Mouse (Mus musculus): ENCODE results near the gene Abca13. TPM values are rescaled to one million over a fixed set of nuclear protein-coding genes. Genes with fewer than 3 reads are reported as not detected.

The Abca13 gene
- polyA plus RNA-seq, 1 experiment from 2014 or later, result 0.15 TPM

DNA sequence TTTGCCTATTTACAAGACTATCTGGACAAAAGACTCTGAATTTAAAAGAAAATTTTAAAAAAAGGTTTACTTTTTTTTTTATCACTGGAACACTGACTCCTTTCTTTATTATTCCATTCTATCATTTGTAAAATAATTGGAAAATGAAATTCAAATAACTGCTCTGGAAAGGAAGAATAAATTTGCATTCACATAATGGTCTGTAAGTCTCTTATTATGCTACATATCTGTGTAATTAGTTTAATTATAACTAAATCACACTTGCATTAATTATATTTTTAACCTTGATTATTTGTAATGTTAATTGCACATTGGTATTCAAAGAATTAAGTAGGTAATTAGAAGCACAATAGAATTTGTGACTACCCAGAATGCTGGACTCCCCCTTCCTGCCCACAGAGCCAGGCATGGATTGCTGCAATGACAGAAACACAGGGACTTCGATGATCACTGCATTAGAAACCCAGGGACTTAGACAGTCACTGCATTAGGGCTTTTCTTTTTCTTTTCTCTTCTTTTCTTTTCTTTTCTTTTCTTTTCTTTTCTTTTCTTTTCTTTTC lies 400.1 kb downstream of the Abca13 start:
- WGBS, result 83% methylated on average over 1 of the region's 1 CpGs
- Histone ChIP-seq H3K27ac (ENCODE audit: low read length) (no peak overlapping the region), H3K4me1 (ENCODE audit: control insufficient read depth, insufficient read depth, low read length) (no peaks in the 10 kb centered on the region), H3K27me3 (ENCODE audit: control insufficient read depth, insufficient read depth, low read length) (no peaks in the 10 kb centered on the region), H3K4me2 (ENCODE audit: low read depth, low read length) (no peak overlapping the region), H3K9ac (ENCODE audit: low read length) (no peak overlapping the region), H3K9me3 (replicated peaks; ENCODE audit: control insufficient read depth, low read length) (no peaks in the 10 kb centered on the region), H3K4me3 (replicated peaks; ENCODE audit: low read length) (no peak overlapping the region), H3K36me3 (ENCODE audit: control insufficient read depth, insufficient read depth, low read length) (no peaks in the 10 kb centered on the region)
- ATAC-seq (ENCODE audit: insufficient read depth, low FRiP score), result no peak

GRCm38 (mm10) chr11:9597299-9597698 lies 405.6 kb downstream of the Abca13 start:
- Histone ChIP-seq H3K4me3 (replicated peaks; ENCODE audit: low read length) (no peak overlapping the region), H3K9ac (ENCODE audit: low read length) (no peak overlapping the region), H3K27me3 (ENCODE audit: control insufficient read depth, insufficient read depth, low read length) (no peaks in the 10 kb centered on the region), H3K4me2 (ENCODE audit: low read depth, low read length) (no peak overlapping the region), H3K9me3 (replicated peaks; ENCODE audit: control insufficient read depth, low read length) (no peaks in the 10 kb centered on the region), H3K27ac (ENCODE audit: low read length) (no peak overlapping the region), H3K36me3 (ENCODE audit: control insufficient read depth, insufficient read depth, low read length) (no peaks in the 10 kb centered on the region), H3K4me1 (ENCODE audit: control insufficient read depth, insufficient read depth, low read length) (no peaks in the 10 kb centered on the region)
- no peak for ATAC-seq (ENCODE audit: insufficient read depth, low FRiP score)
- 44% methylated on average over 2 of the region's 2 CpGs for WGBS

DNA sequence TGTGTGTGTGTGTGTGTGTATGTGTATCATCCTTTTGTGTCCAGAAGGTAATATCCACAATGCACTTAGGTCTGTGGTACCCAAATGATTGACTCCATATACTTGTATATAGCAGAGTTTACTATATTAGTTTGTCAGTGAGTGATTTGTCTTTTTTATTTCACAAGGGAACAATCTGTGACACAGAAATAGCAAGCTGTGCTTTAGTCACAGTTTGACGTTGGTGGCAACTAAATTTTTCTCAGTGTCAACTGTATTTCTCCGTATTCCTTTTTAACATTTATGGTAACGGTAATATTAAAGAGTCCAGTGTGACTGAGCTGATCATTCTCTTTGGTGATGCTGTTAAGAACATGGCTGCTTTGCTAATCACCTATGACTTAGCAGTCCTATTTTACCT lies 409.4 kb downstream of the Abca13 start:
- no peak for ATAC-seq (ENCODE audit: insufficient read depth, low FRiP score)
- H3K9me3 ChIP-seq (replicated peaks; ENCODE audit: control insufficient read depth, low read length), result no peaks in the 10 kb centered on the region
- 88% methylated on average over 3 of the region's 3 CpGs for WGBS
- no peak overlapping the region for H3K4me3 ChIP-seq (replicated peaks; ENCODE audit: low read length)
- H3K27ac ChIP-seq (ENCODE audit: low read length), result no peak overlapping the region
- H3K27me3 ChIP-seq (ENCODE audit: control insufficient read depth, insufficient read depth, low read length), result no peaks in the 10 kb centered on the region
- H3K36me3 ChIP-seq (ENCODE audit: control insufficient read depth, insufficient read depth, low read length), result no peaks in the 10 kb centered on the region
- no peaks in the 10 kb centered on the region for H3K4me1 ChIP-seq (ENCODE audit: control insufficient read depth, insufficient read depth, low read length)
- H3K9ac ChIP-seq (ENCODE audit: low read length), result no peak overlapping the region
- H3K4me2 ChIP-seq (ENCODE audit: low read depth, low read length), result no peak overlapping the region

DNA sequence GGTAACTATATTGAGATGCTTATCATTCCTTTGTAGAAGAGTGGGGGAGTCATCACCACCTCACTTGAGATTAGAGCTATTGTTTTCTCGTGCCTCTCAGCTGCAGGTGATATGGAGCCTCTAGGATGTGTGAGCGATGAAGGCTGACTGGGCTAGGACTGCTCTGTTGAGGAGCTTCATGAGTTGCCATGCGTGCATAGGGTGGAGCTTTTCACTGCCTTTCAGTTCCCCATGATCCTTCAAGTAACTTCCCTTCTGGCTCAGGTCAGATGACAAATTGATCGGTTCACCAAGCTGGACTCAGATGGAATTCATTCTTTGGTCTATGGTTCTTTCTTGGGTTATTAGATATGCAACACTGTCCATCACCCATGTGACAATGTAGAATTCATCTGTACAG lies 410.4 kb downstream of the Abca13 start:
- no peak overlapping the region for H3K4me3 ChIP-seq (replicated peaks; ENCODE audit: low read length)
- H3K9me3 ChIP-seq (replicated peaks; ENCODE audit: control insufficient read depth, low read length), result no peaks in the 10 kb centered on the region
- no peak overlapping the region for H3K4me2 ChIP-seq (ENCODE audit: low read depth, low read length)
- WGBS, result 77% methylated on average over 4 of the region's 4 CpGs
- ATAC-seq (ENCODE audit: insufficient read depth, low FRiP score), result no peak
- H3K36me3 ChIP-seq (ENCODE audit: control insufficient read depth, insufficient read depth, low read length), result no peaks in the 10 kb centered on the region
- no peak overlapping the region for H3K9ac ChIP-seq (ENCODE audit: low read length)
- no peak overlapping the region for H3K27ac ChIP-seq (ENCODE audit: low read length)
- no peaks in the 10 kb centered on the region for H3K27me3 ChIP-seq (ENCODE audit: control insufficient read depth, insufficient read depth, low read length)
- H3K4me1 ChIP-seq (ENCODE audit: control insufficient read depth, insufficient read depth, low read length), result no peaks in the 10 kb centered on the region

- Histone ChIP-seq H3K27ac (ENCODE audit: low read length) (no peak overlapping the region), H3K4me2 (ENCODE audit: low read depth, low read length) (no peak overlapping the region), H3K4me3 (replicated peaks; ENCODE audit: low read length) (no peak overlapping the region), H3K36me3 (ENCODE audit: control insufficient read depth, insufficient read depth, low read length) (no peaks in the 10 kb centered on the region), H3K9me3 (replicated peaks; ENCODE audit: control insufficient read depth, low read length) (no peaks in the 10 kb centered on the region), H3K9ac (ENCODE audit: low read length) (no peak overlapping the region), H3K4me1 (ENCODE audit: control insufficient read depth, insufficient read depth, low read length) (no peaks in the 10 kb centered on the region), H3K27me3 (ENCODE audit: control insufficient read depth, insufficient read depth, low read length) (no peaks in the 10 kb centered on the region)
- ATAC-seq (ENCODE audit: insufficient read depth, low FRiP score), result no peak
These were observed 416.5 kb downstream of the Abca13 start for GRCm38 (mm10) chr11:9608249-9608648.

DNA sequence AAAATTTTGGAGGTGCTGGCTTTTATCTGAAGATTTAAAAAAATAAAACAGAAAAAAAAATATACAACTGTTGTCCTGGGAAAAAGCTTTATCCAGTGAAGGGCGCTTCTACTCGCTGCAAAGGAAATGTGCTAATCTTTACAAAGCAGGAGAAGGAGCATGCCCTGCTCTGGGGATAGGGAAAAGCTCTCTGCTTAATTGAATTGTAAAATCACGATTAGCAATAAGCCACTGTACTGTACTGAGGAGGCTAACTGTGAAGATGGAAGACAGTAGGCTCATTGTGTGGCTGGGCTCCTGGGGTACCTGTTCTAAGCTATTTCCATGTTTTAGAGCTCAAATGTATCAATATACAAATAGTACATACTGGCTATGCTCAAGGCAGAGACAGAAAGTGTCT lies 417.3 kb downstream of the Abca13 start:
- Histone ChIP-seq H3K9me3 (replicated peaks; ENCODE audit: control insufficient read depth, low read length) (no peaks in the 10 kb centered on the region), H3K27ac (ENCODE audit: low read length) (no peak overlapping the region), H3K9ac (ENCODE audit: low read length) (no peak overlapping the region), H3K27me3 (ENCODE audit: control insufficient read depth, insufficient read depth, low read length) (no peaks in the 10 kb centered on the region), H3K4me2 (ENCODE audit: low read depth, low read length) (no peak overlapping the region), H3K36me3 (ENCODE audit: control insufficient read depth, insufficient read depth, low read length) (no peaks in the 10 kb centered on the region), H3K4me3 (replicated peaks; ENCODE audit: low read length) (no peak overlapping the region), H3K4me1 (ENCODE audit: control insufficient read depth, insufficient read depth, low read length) (no peaks in the 10 kb centered on the region)
- no peak for ATAC-seq (ENCODE audit: insufficient read depth, low FRiP score)
- 66% methylated on average over 3 of the region's 3 CpGs for WGBS

DNA sequence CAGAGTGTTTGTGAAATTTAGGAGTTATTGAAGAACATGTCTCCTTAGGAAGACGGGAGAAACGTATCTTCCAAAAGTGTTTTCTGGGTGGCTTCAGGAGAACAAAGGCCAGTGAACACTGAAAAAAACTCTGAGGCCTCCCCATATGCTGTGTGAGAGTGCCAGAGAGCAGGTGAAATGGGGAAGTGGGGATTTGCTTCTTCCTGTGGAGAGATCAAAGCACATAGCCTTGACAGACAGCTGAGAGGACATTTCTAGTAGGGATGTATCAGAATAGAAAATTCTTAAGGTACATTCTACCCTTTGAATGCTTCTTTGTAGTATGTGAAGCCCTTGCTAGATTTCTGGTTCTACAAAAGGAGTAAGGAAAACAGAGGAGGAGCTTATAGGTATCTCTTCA lies 424.4 kb downstream of the Abca13 start:
- 65% methylated on average over 2 of the region's 2 CpGs for WGBS
- Histone ChIP-seq H3K4me1 (ENCODE audit: control insufficient read depth, insufficient read depth, low read length) (no peaks in the 10 kb centered on the region), H3K4me3 (replicated peaks; ENCODE audit: low read length) (no peak overlapping the region), H3K9ac (ENCODE audit: low read length) (no peak overlapping the region), H3K9me3 (replicated peaks; ENCODE audit: control insufficient read depth, low read length) (no peaks in the 10 kb centered on the region), H3K27ac (ENCODE audit: low read length) (no peak overlapping the region), H3K4me2 (ENCODE audit: low read depth, low read length) (no peak overlapping the region), H3K27me3 (ENCODE audit: control insufficient read depth, insufficient read depth, low read length) (no peaks in the 10 kb centered on the region), H3K36me3 (ENCODE audit: control insufficient read depth, insufficient read depth, low read length) (no peaks in the 10 kb centered on the region)
- no peak for ATAC-seq (ENCODE audit: insufficient read depth, low FRiP score)

DNA sequence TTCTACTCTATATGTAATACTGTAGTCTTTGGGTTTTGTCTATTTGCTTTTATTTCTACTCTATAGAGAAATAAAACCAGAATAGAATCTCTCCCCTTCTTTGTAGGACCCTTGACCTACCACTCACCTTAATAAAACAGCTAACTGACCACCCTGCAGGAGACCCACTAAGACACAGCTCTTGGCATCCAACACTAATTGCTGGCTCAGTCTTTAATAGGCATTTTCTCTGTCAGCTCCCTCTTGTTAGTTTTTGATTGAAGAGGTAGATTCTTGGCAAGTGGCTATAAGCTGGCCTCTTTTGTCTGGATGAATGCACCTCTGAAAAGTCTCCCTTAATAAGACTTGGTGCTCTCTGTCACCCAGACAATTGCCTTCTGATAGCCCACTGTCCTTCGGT lies 424.9 kb downstream of the Abca13 start:
- ATAC-seq (ENCODE audit: insufficient read depth, low FRiP score), result no peak
- Histone ChIP-seq H3K27me3 (ENCODE audit: control insufficient read depth, insufficient read depth, low read length) (no peaks in the 10 kb centered on the region), H3K4me3 (replicated peaks; ENCODE audit: low read length) (no peak overlapping the region), H3K4me1 (ENCODE audit: control insufficient read depth, insufficient read depth, low read length) (no peaks in the 10 kb centered on the region), H3K9me3 (replicated peaks; ENCODE audit: control insufficient read depth, low read length) (no peaks in the 10 kb centered on the region), H3K9ac (ENCODE audit: low read length) (no peak overlapping the region), H3K36me3 (ENCODE audit: control insufficient read depth, insufficient read depth, low read length) (no peaks in the 10 kb centered on the region), H3K4me2 (ENCODE audit: low read depth, low read length) (no peak overlapping the region), H3K27ac (ENCODE audit: low read length) (no peak overlapping the region)
- 72% methylated on average over 1 of the region's 1 CpGs for WGBS

- no peak overlapping the region for H3K4me2 ChIP-seq (ENCODE audit: low read depth, low read length)
- no peak overlapping the region for H3K9ac ChIP-seq (ENCODE audit: low read length)
- ATAC-seq (ENCODE audit: insufficient read depth, low FRiP score), result no peak
- 56% methylated on average over 1 of the region's 1 CpGs for WGBS
- no peaks in the 10 kb centered on the region for H3K9me3 ChIP-seq (replicated peaks; ENCODE audit: control insufficient read depth, low read length)
- no peaks in the 10 kb centered on the region for H3K27me3 ChIP-seq (ENCODE audit: control insufficient read depth, insufficient read depth, low read length)
- no peaks in the 10 kb centered on the region for H3K36me3 ChIP-seq (ENCODE audit: control insufficient read depth, insufficient read depth, low read length)
- no peaks in the 10 kb centered on the region for H3K4me1 ChIP-seq (ENCODE audit: control insufficient read depth, insufficient read depth, low read length)
- H3K27ac ChIP-seq (ENCODE audit: low read length), result no peak overlapping the region
- no peak overlapping the region for H3K4me3 ChIP-seq (replicated peaks; ENCODE audit: low read length)
These were observed 428.2 kb downstream of the Abca13 start for GRCm38 (mm10) chr11:9619986-9620385.

DNA sequence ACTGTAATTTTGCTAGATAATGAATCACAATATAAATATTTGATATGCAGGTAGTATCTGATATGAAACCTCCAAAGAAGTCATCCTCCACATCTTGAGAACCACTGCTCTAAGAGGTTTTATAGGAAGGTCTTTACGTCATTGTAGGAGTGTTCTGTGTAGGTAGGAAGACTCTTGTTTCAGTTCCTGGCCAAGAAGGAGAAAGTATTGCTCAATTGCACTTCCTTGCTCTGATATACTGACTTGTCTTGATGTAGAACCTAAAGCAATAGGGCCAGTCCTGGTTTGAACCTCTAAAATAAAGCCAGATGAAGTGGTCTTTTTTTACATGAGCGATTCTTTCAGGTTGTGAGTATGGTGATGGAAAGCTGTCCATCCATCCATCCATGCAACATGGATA lies 431.1 kb downstream of the Abca13 start:
- H3K4me1 ChIP-seq (ENCODE audit: control insufficient read depth, insufficient read depth, low read length), result no peaks in the 10 kb centered on the region
- H3K36me3 ChIP-seq (ENCODE audit: control insufficient read depth, insufficient read depth, low read length), result no peaks in the 10 kb centered on the region
- ATAC-seq (ENCODE audit: insufficient read depth, low FRiP score), result no peak
- no peaks in the 10 kb centered on the region for H3K27me3 ChIP-seq (ENCODE audit: control insufficient read depth, insufficient read depth, low read length)
- H3K4me2 ChIP-seq (ENCODE audit: low read depth, low read length), result no peak overlapping the region
- no peaks in the 10 kb centered on the region for H3K9me3 ChIP-seq (replicated peaks; ENCODE audit: control insufficient read depth, low read length)
- no peak overlapping the region for H3K9ac ChIP-seq (ENCODE audit: low read length)
- H3K27ac ChIP-seq (ENCODE audit: low read length), result no peak overlapping the region
- no peak overlapping the region for H3K4me3 ChIP-seq (replicated peaks; ENCODE audit: low read length)
- WGBS, result 82% methylated on average over 2 of the region's 2 CpGs
